ENCODE assay signal across 26 mouse cellular contexts in genomic region chr17:65802026-65802425, GRCm38 (mm10). TPM values are rescaled to one million over a fixed set of nuclear protein-coding genes. Genes with fewer than 3 reads are reported as not detected.
DNase-seq lines count a peak whose midpoint lies in the region; ATAC-seq lines count a peak whose summit lies in the region.
"Had no signal": no experiment of that assay in that cellular context is flagged by ENCODE, and none has a peak within 500 bp of the region (broad histone marks: within the 10 kb centered on the region; RNA-seq: fewer than 3 reads in every experiment).

No protein-coding gene starts in this region.

- no peaks in the 10 kb centered on the region for H3K9me3 ChIP-seq in intestine, embryonic 16.5 days (ENCODE audit: control insufficient read depth, low read length)
- H3K9me3 ChIP-seq in intestine, embryonic 15.5 days, result no peaks in the 10 kb centered on the region
- H3K9me3 ChIP-seq: embryonic facial prominence, embryonic 10.5 days; embryonic facial prominence, embryonic 13.5 days; forebrain, embryonic 12.5 days; forebrain, embryonic 15.5 days; G1E had no signal

- no peak overlapping the region for H3K4me3 ChIP-seq in intestine, embryonic 16.5 days (ENCODE audit: low read length)
- no peak overlapping the region for H3K4me3 ChIP-seq in intestine, embryonic 15.5 days (replicated peaks)
- H3K4me3 ChIP-seq: embryonic facial prominence, embryonic 10.5 days; embryonic facial prominence, embryonic 13.5 days; erythroblast, embryonic 14.5 days; forebrain, embryonic 12.5 days; forebrain, embryonic 15.5 days had no signal

- intact Hi-C loops in heart, postnatal 14 days (cut with DNase I), result no loop called here

- peaks cover 5% of the 10 kb centered on the region; the same call in 1 of the 2 replicates for H3K4me1 ChIP-seq in intestine, embryonic 16.5 days (ENCODE audit: control insufficient read depth, insufficient read depth, low read length)
- H3K4me1 ChIP-seq in intestine, embryonic 15.5 days (replicated peaks), result 0 out of 2 replicates have a peak, but pooled peaks cover 2% of the 10 kb centered on the region
- H3K4me1 ChIP-seq: embryonic facial prominence, embryonic 10.5 days; forebrain, embryonic 12.5 days had no signal

- H3K9ac ChIP-seq in intestine, embryonic 16.5 days (ENCODE audit: low read depth, low read length), result no peak overlapping the region
- H3K9ac ChIP-seq in intestine, embryonic 15.5 days, result no peak overlapping the region
- H3K9ac ChIP-seq: embryonic facial prominence, embryonic 13.5 days; forebrain, embryonic 12.5 days; forebrain, embryonic 15.5 days had no signal

- no peak overlapping the region for H3K4me2 ChIP-seq in intestine, embryonic 16.5 days (ENCODE audit: low read depth, low read length)
- no peak overlapping the region for H3K4me2 ChIP-seq in intestine, embryonic 15.5 days (replicated peaks)
- H3K4me2 ChIP-seq: embryonic facial prominence, embryonic 13.5 days; forebrain, embryonic 12.5 days; forebrain, embryonic 15.5 days; heart, embryonic 11.5 days had no signal

- peak; percentile 82 for DNase-seq in heart, adult 11 months
- DNase-seq in heart, postnatal 14 days, result no peak
- DNase-seq in A20 (ENCODE audit: low read depth, low spot score), result peak; percentile 84
- no peak for DNase-seq in layer of hippocampus, postnatal 25 days (ENCODE audit: extremely low spot score in 1 of 2, low spot score in 1 of 2)
- DNase-seq: adrenal gland, adult 2 months; adrenal gland, postnatal 14 days; B cell, adult 2 months; cerebellum, adult 11-12 months; cerebellum, adult 8-10 months; cerebellum, postnatal 10 days; cerebellum, postnatal 36 days; embryo, embryonic 11 days; gastrocnemius, postnatal 25 days; heart, postnatal 4 days had no signal

- H3K36me3 ChIP-seq in intestine, embryonic 16.5 days (ENCODE audit: control insufficient read depth, insufficient read depth, low read length), result no peaks in the 10 kb centered on the region; the same call in 1 of the 2 replicates
- 0 out of 2 replicates have a peak, but pooled peaks cover 4% of the 10 kb centered on the region for H3K36me3 ChIP-seq in intestine, embryonic 15.5 days

- H3K27ac ChIP-seq in intestine, embryonic 16.5 days (ENCODE audit: low read length), result no peak overlapping the region
- no peak overlapping the region for H3K27ac ChIP-seq in intestine, embryonic 15.5 days
- H3K27ac ChIP-seq: embryonic facial prominence, embryonic 10.5 days; embryonic facial prominence, embryonic 13.5 days; forebrain, embryonic 12.5 days; forebrain, embryonic 15.5 days had no signal

- 59% methylated on average over 4 of the region's 4 CpGs for WGBS in intestine, embryonic 16.5 days
- 71% methylated on average over 4 of the region's 4 CpGs for WGBS in intestine, embryonic 15.5 days

- H3K27me3 ChIP-seq in intestine, embryonic 16.5 days (replicated peaks; ENCODE audit: control insufficient read depth, insufficient read depth, low read length), result no peaks in the 10 kb centered on the region
- H3K27me3 ChIP-seq in intestine, embryonic 15.5 days (replicated peaks), result no peaks in the 10 kb centered on the region
- H3K27me3 ChIP-seq: CH12.LX; embryonic facial prominence, embryonic 13.5 days; forebrain, embryonic 12.5 days; forebrain, embryonic 15.5 days; Patski had no signal

- peak; percentile 30; the same call in 1 of the 2 replicates for ATAC-seq in intestine, embryonic 16.5 days
- no peak for ATAC-seq in intestine, embryonic 15.5 days
- ATAC-seq: forebrain, embryonic 15.5 days; hindbrain, embryonic 16.5 days; Patski had no signal

RNA-seq across cellular contexts. Expression of gene Ppp4r1, which starts 19.7 kb away (rescaled TPM):
- 10 to 100 TPM; 51.8 to 58.6 TPM for total RNA-seq in heart, postnatal 14 days (2021)
- 30.9 and 34.0 TPM in 2 replicates for polyA plus RNA-seq in intestine, embryonic 16.5 days (2015; fragmentation: Nextera tagmentation; extraction: Ambion mirVana)
- polyA plus RNA-seq in intestine, embryonic 15.5 days (2015; fragmentation: Nextera tagmentation; extraction: Ambion mirVana), result 32.5 and 35.1 TPM in 2 replicates
- 10 to 100 TPM; 27.3 to 34.3 TPM for total RNA-seq in layer of hippocampus, postnatal 25 days (2021)

RNA-seq across cellular contexts. Expression of gene Rab31, which starts 29.5 kb away (rescaled TPM):
- 10 to 100 TPM; 25.7 to 28.7 TPM for total RNA-seq in heart, postnatal 14 days (2021)
- polyA plus RNA-seq in intestine, embryonic 16.5 days (2015; fragmentation: Nextera tagmentation; extraction: Ambion mirVana), result 26.8 and 28.0 TPM in 2 replicates
- 26.6 and 32.5 TPM in 2 replicates for polyA plus RNA-seq in intestine, embryonic 15.5 days (2015; fragmentation: Nextera tagmentation; extraction: Ambion mirVana)
- total RNA-seq in layer of hippocampus, postnatal 25 days (2021), result 10 to 100 TPM; 55.7 to 59.0 TPM
- polyA plus RNA-seq: erythroblast, embryonic 14.5 days had no signal

Comparison
In these comparisons a context has a peak if more than half of its experiments do, and no peak if none do; other contexts are left out.
1. DNase-seq: peak in heart, adult 11 months (single experiment) and A20 (single experiment); none in heart, postnatal 14 days (0 of 2) and layer of hippocampus, postnatal 25 days (0 of 2).